Mouse (Mus musculus) kidney, postnatal 0 days (tissue): Measurements from ENCODE around the gene Spata25. TPM values are rescaled to one million over a fixed set of nuclear protein-coding genes. Genes with fewer than 3 reads are reported as not detected.

ENCODE experiments used
- ATAC-seq: fragments of 200-750 bp; cut with Nextera tagmentation; replicated peaks from 2 replicates; pipeline ENCODE4 v1.8.0; 2017; ENCODE audit warnings: low read depth, moderate number of reproducible peaks, moderate TSS enrichment, moderate library complexity; ENCODE audit not compliant: low FRiP score
- DNase-seq: peaks from one replicate; pipeline ENCODE4 v3.0.0-alpha.2; 2016; ENCODE audit warnings: low spot score
- H3K27ac ChIP-seq: fragments of 300-500 bp; sonication (generic); 2 replicates; pipeline ENCODE4 v1.5.1; 2014; ENCODE audit warnings: mild to moderate bottlenecking
- H3K27me3 ChIP-seq: fragments of 300-500 bp; sonication (generic); 2 replicates; pipeline ENCODE4 v1.6.1; 2014; ENCODE audit warnings: low read length, mixed read lengths; ENCODE audit not compliant: insufficient read depth
- H3K36me3 ChIP-seq: fragments of 300-500 bp; sonication (generic); 2 replicates; pipeline ENCODE4 v1.6.1; 2014; ENCODE audit warnings: low read length, mixed read lengths; ENCODE audit not compliant: insufficient read depth
- H3K4me1 ChIP-seq: fragments of 300-500 bp; sonication (generic); replicated peaks from 2 replicates; pipeline ENCODE4 v1.6.1; 2014; ENCODE audit warnings: antibody characterized with exemption, low read length, mixed read lengths; ENCODE audit not compliant: insufficient read depth
- H3K4me2 ChIP-seq: fragments of 300-500 bp; sonication (generic); 2 replicates; pipeline ENCODE4 v1.6.1; 2014; ENCODE audit warnings: mild to moderate bottlenecking, low read length, moderate library complexity, mixed read lengths
- H3K4me3 ChIP-seq: fragments of 300-500 bp; sonication (generic); replicated peaks from 2 replicates; pipeline ENCODE4 v1.5.1; 2014; ENCODE audit warnings: low read depth, low read length
- H3K9ac ChIP-seq: fragments of 300-500 bp; sonication (generic); 2 replicates; pipeline ENCODE4 v1.6.1; 2014; ENCODE audit warnings: low read depth, low read length
- H3K9me3 ChIP-seq: fragments of 300-500 bp; sonication (generic); replicated peaks from 2 replicates; pipeline ENCODE4 v1.6.1; 2016; ENCODE audit warnings: low read length, inconsistent platforms, mixed read lengths
- CTCF ChIP-seq: IDR thresholded peaks from 2 replicates; pipeline ENCODE4 v1.5.1; 2016; ENCODE audit warnings: antibody characterized with exemption, low read depth, mild to moderate bottlenecking, moderate library complexity
- WGBS: fragments of 180-500 bp; shearing (Covaris S2); extraction: QIAGEN DNeasy Blood & Tissue Kit; methylation state at CpG from one replicate; pipeline ENCODE4 v1.1.7; 2014; 5-methylcytosine and 5-hydroxymethylcytosine counted together
- polyA plus RNA-seq: library from polyadenylated mRNA; unstranded; fragments of >200 nt; fragmentation: Nextera tagmentation; extraction: Ambion mirVana; gene quantifications from 2 replicates; pipeline ENCODE4 v1.2.1, GENCODE M21; 2015

Spata25 gene
- polyA plus RNA-seq, 1 experiment from 2014 or later: not detected

DNA sequence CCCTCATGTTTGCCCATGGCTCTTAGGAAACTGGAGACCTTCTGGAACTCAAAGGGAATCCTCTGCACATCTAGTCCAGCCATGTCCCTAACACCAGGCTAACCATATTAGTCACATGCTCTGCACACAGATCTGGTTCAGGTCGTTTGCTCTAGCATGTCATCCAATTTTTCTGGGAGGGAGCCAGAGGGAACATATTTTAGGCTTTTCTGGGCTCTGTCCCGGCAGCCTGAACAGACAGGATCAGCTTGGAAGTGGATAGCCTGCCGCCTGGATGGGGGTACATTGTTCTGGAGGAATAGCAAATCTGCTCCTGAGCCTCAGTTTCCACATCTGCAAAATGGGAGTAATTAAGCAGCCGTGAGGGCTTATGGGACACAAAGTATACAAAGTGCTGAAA, 32.8 kb upstream of the Spata25 start:
- WGBS: 64% methylated on average over 4 of the region's 4 CpGs
- H3K4me2 ChIP-seq: no peak overlapping the region
- peaks cover 17% of the 10 kb centered on the region; the same call in 1 of the 2 replicates for H3K4me1 ChIP-seq
- H3K9ac ChIP-seq: no peak overlapping the region
- no peaks in the 10 kb centered on the region for H3K36me3 ChIP-seq
- H3K4me3 ChIP-seq: no peak overlapping the region
- no peak overlapping the region for H3K27ac ChIP-seq
- no peak for DNase-seq
- no peak for ATAC-seq
- no peaks in the 10 kb centered on the region for H3K9me3 ChIP-seq
- no peak for TF ChIP-seq CTCF
- no peaks in the 10 kb centered on the region for H3K27me3 ChIP-seq

DNA sequence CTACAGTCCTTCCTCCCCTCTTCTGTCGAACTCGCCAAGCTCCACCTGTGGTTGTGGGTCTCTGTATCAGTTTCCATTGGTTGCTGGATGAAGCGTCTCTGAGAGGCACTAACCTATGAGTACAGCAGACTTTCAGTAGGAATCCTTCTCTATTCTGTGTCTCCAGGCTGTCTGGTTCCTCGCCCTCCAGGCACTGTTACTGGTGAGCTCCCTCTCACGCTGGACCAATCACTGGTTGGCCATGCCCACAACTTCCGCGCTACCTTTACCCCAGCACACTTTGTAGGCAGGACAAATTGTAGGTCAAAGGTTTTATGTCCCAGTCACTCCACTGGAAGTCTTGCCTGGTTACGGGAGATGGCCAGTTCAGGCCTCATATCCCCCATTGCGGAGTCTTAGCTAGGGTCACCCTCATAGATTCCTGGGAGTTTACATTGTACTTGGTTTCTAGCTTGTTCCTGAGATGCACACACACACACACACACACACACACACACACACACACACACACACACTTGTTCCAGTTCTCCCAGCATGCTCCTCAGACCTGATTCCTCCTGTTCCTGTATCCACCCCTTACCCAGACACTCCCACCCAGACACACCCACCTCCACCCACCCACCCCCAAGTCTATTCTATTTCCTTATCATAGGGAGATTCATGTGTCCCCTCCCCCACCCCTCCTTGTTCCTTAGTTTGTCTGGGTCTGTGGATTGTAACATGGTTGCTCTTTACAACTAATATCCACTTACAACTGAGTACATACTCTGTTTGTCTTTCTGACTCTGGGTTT, 31.5 kb upstream of the Spata25 start:
- H3K9me3 ChIP-seq: no peaks in the 10 kb centered on the region
- TF ChIP-seq CTCF: no peak
- DNase-seq: no peak
- peaks cover 17% of the 10 kb centered on the region; the same call in 1 of the 2 replicates for H3K4me1 ChIP-seq
- WGBS: 44% methylated on average over 9 of the region's 9 CpGs
- no peak overlapping the region for H3K4me3 ChIP-seq
- no peak overlapping the region for H3K9ac ChIP-seq
- ATAC-seq: no peak
- H3K27me3 ChIP-seq: no peaks in the 10 kb centered on the region; the same call in 1 of the 2 replicates
- H3K4me2 ChIP-seq: no peak overlapping the region; the same call in 1 of the 2 replicates
- no peaks in the 10 kb centered on the region for H3K36me3 ChIP-seq
- no peak overlapping the region for H3K27ac ChIP-seq

DNA sequence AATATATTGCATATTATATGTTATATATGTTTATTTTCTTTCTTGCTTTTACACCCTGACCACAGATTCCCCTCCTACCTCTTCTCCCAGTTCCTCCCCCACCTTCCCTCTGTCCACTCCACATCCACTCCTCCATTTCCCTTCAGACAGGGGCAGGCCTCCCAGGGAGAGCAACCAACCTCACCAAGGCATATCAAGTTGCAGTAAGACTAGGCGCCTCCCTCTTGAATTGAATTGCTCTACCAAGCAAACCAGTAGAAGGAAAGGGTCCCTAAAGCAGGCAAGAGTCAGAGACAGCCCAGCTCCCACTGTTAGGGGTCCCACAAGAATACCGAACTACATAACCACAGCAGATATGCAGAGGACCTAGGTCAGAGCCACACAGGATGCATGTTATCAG, 30.8 kb upstream of the Spata25 start:
- Histone ChIP-seq H3K9me3 (no peaks in the 10 kb centered on the region), H3K4me1 (peaks cover 17% of the 10 kb centered on the region; the same call in 1 of the 2 replicates), H3K9ac (no peak overlapping the region), H3K27ac (no peak overlapping the region), H3K4me2 (no peak overlapping the region), H3K4me3 (no peak overlapping the region), H3K36me3 (no peaks in the 10 kb centered on the region), H3K27me3 (no peaks in the 10 kb centered on the region; the same call in 1 of the 2 replicates)
- DNase-seq (peak; percentile 87), ATAC-seq (no peak)
- WGBS: 20% methylated on average over 2 of the region's 2 CpGs
- TF ChIP-seq CTCF: no peak

DNA sequence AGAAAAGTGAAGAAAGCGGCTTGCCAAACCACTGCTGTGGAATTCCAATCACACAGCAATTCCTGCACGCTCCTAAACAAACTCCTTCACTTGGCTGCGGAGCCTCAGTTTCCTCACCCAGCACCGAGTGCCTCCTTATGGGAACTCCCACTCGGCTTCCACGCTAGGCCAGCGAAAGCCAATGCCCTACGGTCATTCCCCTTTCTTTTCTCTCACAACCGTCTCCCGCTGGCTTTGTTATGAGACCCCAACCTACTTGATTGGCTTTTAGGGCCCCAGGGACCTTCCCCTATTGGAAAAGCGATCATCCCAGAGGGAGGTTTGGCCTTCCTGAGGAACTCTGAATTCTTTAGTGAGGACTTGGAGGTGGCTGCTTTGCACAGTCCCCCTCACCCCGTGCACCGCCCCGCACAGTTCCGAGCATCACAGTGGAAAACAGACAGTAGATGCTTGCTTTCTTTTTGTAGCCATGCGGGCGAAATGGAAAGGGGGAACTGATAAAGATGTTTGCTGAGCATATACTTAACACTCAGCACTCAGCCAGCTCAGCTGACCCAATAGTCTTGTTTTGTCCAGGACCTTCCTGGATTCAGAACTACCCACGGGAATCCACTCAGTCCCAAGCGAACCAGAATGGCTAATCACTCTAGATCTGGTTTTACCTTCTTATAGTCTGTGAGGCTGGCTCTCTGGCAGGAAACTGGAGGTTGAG, 29.7 kb upstream of the Spata25 start:
- H3K36me3 ChIP-seq: no peaks in the 10 kb centered on the region
- no peaks in the 10 kb centered on the region for H3K9me3 ChIP-seq
- peak overlapping the region; percentile 39 for H3K4me3 ChIP-seq
- peaks cover 17% of the 10 kb centered on the region; the same call in 1 of the 2 replicates for H3K4me1 ChIP-seq
- peak overlapping the region; percentile 62; the same call in 1 of the 2 replicates for H3K9ac ChIP-seq
- H3K4me2 ChIP-seq: peak overlapping the region; percentile 95
- DNase-seq (no peak), ATAC-seq (no peak)
- WGBS: 13% methylated on average over 19 of the region's 19 CpGs
- H3K27ac ChIP-seq: 0 out of 2 replicates have a peak overlapping the region, but pooled peaks have one; percentile 15
- no peaks in the 10 kb centered on the region; the same call in 1 of the 2 replicates for H3K27me3 ChIP-seq
- TF ChIP-seq CTCF: no peak

DNA sequence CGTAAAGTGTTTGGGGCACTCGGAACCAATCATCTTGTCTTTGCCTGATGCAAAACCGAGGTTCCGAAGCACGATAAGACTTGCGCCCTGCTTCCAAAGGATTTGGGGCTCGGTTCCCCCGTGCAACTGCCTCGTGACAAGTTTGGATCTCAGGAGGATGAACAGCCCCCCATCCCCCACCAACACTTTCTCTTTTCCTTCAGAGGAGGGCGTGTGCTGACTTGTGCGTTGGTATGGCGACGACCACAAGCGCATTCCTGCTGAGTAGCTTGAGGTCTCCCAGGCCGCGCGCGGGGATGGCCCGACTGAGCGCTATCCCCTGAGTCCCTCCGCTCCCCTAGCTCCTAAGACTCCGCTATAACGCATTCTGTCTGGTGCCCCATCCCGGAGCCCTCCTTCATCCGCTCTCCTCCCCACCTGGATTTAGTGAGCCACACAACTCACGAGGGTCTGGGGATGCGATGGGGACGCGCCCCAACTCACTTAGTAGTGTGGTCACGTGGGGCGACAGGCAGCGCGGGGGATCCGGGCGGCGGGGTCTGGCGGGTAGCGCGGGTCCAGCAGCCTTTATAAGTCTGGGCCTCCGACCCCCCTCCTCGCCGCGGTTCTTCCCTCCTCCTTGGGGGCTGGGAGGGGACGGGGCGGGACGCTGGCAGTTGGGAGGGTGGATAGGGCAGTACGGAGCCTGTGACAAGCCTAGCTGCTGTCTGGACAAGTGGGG, 28.9 kb upstream of the Spata25 start, which contains the start of gene Pltp:
Gene Pltp (minus strand): TSS at position 611 of the 721 bp plus-strand sequence.
- Histone ChIP-seq H3K36me3 (no peaks in the 10 kb centered on the region), H3K4me1 (peaks cover 17% of the 10 kb centered on the region; the same call in 1 of the 2 replicates), H3K9me3 (no peaks in the 10 kb centered on the region), H3K27ac (0 out of 2 replicates have a peak within 1 kb of the TSS, but pooled peaks have one; percentile 47), H3K27me3 (no peaks in the 10 kb centered on the region; the same call in 1 of the 2 replicates), H3K4me2 (peak within 1 kb of the TSS; percentile 95), H3K9ac (peak within 1 kb of the TSS; percentile 62; the same call in 1 of the 2 replicates), H3K4me3 (peak within 1 kb of the TSS; percentile 39)
- DNase-seq (peak; percentile 84), ATAC-seq (peak; percentile 40)
- no peak for TF ChIP-seq CTCF
- whole genome bisulfite sequencing: under 1% methylated on average over 47 of the region's 47 CpGs
